Mouse (Mus musculus) forebrain, embryonic 13.5 days (tissue): ENCODE results near the gene Fam178b. TPM values are rescaled to one million over a fixed set of nuclear protein-coding genes. Genes with fewer than 3 reads are reported as not detected.

Experiments
- ATAC-seq: fragments of 200-750 bp; cut with Nextera tagmentation; 2 replicates; pipeline ENCODE4 v1.8.0; 2017
- H3K27ac ChIP-seq: fragments of 300-500 bp; sonication (generic); 2 replicates; pipeline ENCODE4 v1.5.1; 2015; ENCODE audit warnings: inconsistent platforms, mild to moderate bottlenecking, moderate library complexity
- H3K27me3 ChIP-seq: fragments of 300-500 bp; sonication (generic); 2 replicates; pipeline ENCODE4 v1.6.1; 2015; ENCODE audit warnings: mild to moderate bottlenecking, inconsistent platforms
- H3K36me3 ChIP-seq: fragments of 300-500 bp; sonication (generic); 2 replicates; pipeline ENCODE4 v1.6.1; 2015; ENCODE audit warnings: mild to moderate bottlenecking, inconsistent platforms; ENCODE audit not compliant: poor library complexity, severe bottlenecking
- H3K4me1 ChIP-seq: fragments of 300-500 bp; sonication (generic); 2 replicates; pipeline ENCODE4 v1.6.1; 2015; ENCODE audit warnings: inconsistent platforms
- H3K4me2 ChIP-seq: fragments of 300-500 bp; sonication (generic); 2 replicates; pipeline ENCODE4 v1.6.1; 2015; ENCODE audit warnings: inconsistent platforms, mild to moderate bottlenecking, moderate library complexity
- H3K4me3 ChIP-seq: fragments of 300-500 bp; sonication (generic); 2 replicates; pipeline ENCODE4 v1.5.1; 2015; ENCODE audit warnings: mild to moderate bottlenecking, inconsistent platforms
- H3K9ac ChIP-seq: fragments of 300-500 bp; sonication (generic); 2 replicates; pipeline ENCODE4 v1.6.1; 2015; ENCODE audit warnings: mild to moderate bottlenecking, inconsistent platforms
- H3K9me3 ChIP-seq: fragments of 300-500 bp; sonication (generic); replicated peaks from 2 replicates; pipeline ENCODE4 v1.6.1; 2016; ENCODE audit warnings: inconsistent platforms
- WGBS: fragments of 180-500 bp; shearing (Covaris S2); methylation state at CpG from one replicate; pipeline ENCODE4 v1.1.7; 2015; 5-methylcytosine and 5-hydroxymethylcytosine counted together
- microRNA-seq: library from miRNA; unstranded; fragments of <30 nt; microRNA quantifications from one replicate; pipeline ENCODE4, GENCODE M21; 2016
- polyA plus RNA-seq: library from polyadenylated mRNA; unstranded; fragments of >200 nt; fragmentation: Nextera tagmentation; extraction: Ambion mirVana; gene quantifications from 2 replicates; pipeline ENCODE4 v1.2.1, GENCODE M21; 2015

Fam178b gene
- polyA plus RNA-seq, 1 experiment from 2014 or later, result 0.34 TPM

GRCm38 (mm10) chr1:36518259-36518658 is 164.7 kb downstream of the Fam178b start:
- Histone ChIP-seq H3K4me2 (no peak overlapping the region), H3K36me3 (peaks cover 70% of the 10 kb centered on the region), H3K4me3 (no peak overlapping the region), H3K27me3 (no peaks in the 10 kb centered on the region), H3K9me3 (no peaks in the 10 kb centered on the region), H3K9ac (no peak overlapping the region), H3K27ac (no peak overlapping the region), H3K4me1 (peaks cover 48% of the 10 kb centered on the region)
- 89% methylated on average over 3 of the region's 3 CpGs for WGBS
- no peak for ATAC-seq

- H3K4me2 ChIP-seq, result peak overlapping the region; percentile 94
- 28% methylated on average over 2 of the region's 2 CpGs for WGBS
- peaks cover 26% of the 10 kb centered on the region for H3K36me3 ChIP-seq
- H3K9me3 ChIP-seq, result no peaks in the 10 kb centered on the region
- H3K9ac ChIP-seq, result peak overlapping the region; percentile 91; the same call in 1 of the 2 replicates
- H3K27ac ChIP-seq, result peak overlapping the region; percentile 46
- H3K4me3 ChIP-seq, result peak overlapping the region; percentile 96
- H3K27me3 ChIP-seq, result no peaks in the 10 kb centered on the region
- peaks cover 44% of the 10 kb centered on the region for H3K4me1 ChIP-seq
- no peak for ATAC-seq
Measured at GRCm38 (mm10) chr1:36513718-36514117, 169.3 kb downstream of the Fam178b start.

- WGBS, result 4% methylated on average over 1 of the region's 1 CpGs
- H3K27ac ChIP-seq, result peak overlapping the region; percentile 99
Measured at GRCm38 (mm10) chr1:36513310-36513709, 169.7 kb downstream of the Fam178b start.

GRCm38 (mm10) chr1:36512966-36513280 is 170.1 kb downstream of the Fam178b start:
- 1% methylated on average over 16 of the region's 16 CpGs for WGBS
- H3K4me1 ChIP-seq, result peaks cover 43% of the 10 kb centered on the region
- no peaks in the 10 kb centered on the region for H3K27me3 ChIP-seq
- H3K9ac ChIP-seq, result peak overlapping the region; percentile 91
- H3K9me3 ChIP-seq, result no peaks in the 10 kb centered on the region
- H3K4me2 ChIP-seq, result peak overlapping the region; percentile 94
- H3K27ac ChIP-seq, result peak overlapping the region; percentile 99
- ATAC-seq, result no peak
- peak overlapping the region; percentile 96 for H3K4me3 ChIP-seq
- H3K36me3 ChIP-seq, result peaks cover 18% of the 10 kb centered on the region

More at GRCm38 (mm10) chr1:36513310-36513709, 169.7 kb downstream of the Fam178b start:
- no peak for ATAC-seq
- H3K4me3 ChIP-seq, result peak overlapping the region; percentile 96
- H3K4me2 ChIP-seq, result peak overlapping the region; percentile 94
- no peaks in the 10 kb centered on the region for H3K9me3 ChIP-seq
- peak overlapping the region; percentile 91 for H3K9ac ChIP-seq
- peaks cover 22% of the 10 kb centered on the region for H3K36me3 ChIP-seq
- H3K4me1 ChIP-seq, result peaks cover 44% of the 10 kb centered on the region
- no peaks in the 10 kb centered on the region for H3K27me3 ChIP-seq

Small RNAs within 50 kb of the gene (microRNA-seq; reads per million reads assigned to microRNA genes)
- gene Gm24133, result not detected

Other genes with a start within 250 kb of the Fam178b start
- 56.4 and 59.5 TPM in 2 replicates for gene Lman2l, start 237.9 kb downstream of the Fam178b start, polyA plus RNA-seq
- gene Cnnm4, start 211.6 kb downstream of the Fam178b start, polyA plus RNA-seq, result 10.0 and 10.2 TPM in 2 replicates
- 5.3 and 5.7 TPM in 2 replicates for gene Cnnm3, start 171.3 kb downstream of the Fam178b start, polyA plus RNA-seq
- gene Ankrd23, start 146.3 kb downstream of the Fam178b start, polyA plus RNA-seq, result 11.3 and 12.3 TPM in 2 replicates
- 0.30 and 0.44 TPM in 2 replicates for gene Gm42417, start 143.8 kb downstream of the Fam178b start, polyA plus RNA-seq
- 16.9 and 18.0 TPM in 2 replicates for gene Ankrd39, start 135.7 kb downstream of the Fam178b start, polyA plus RNA-seq
- 27.3 and 30.7 TPM in 2 replicates for gene Sema4c, start 124.8 kb downstream of the Fam178b start, polyA plus RNA-seq
- 555 and 572 TPM in 2 replicates for gene Cox5b, start 8.3 kb upstream of the Fam178b start, polyA plus RNA-seq
- 0.69 TPM in 1 of 2 replicates, not detected in the other for gene 4933424G06Rik, start 27.0 kb upstream of the Fam178b start, polyA plus RNA-seq
- gene Actr1b, start 31.2 kb upstream of the Fam178b start, polyA plus RNA-seq, result 88.0 and 95.6 TPM in 2 replicates
- 0.71 and 1.1 TPM in 2 replicates for gene Zap70, start 78.6 kb upstream of the Fam178b start, polyA plus RNA-seq